Mouse (Mus musculus): ENCODE measurements at regions not wholly inside any gene's neighbourhood (a gene's known extent, or its start where the extent isn't known, plus 50 kb on each side); places are given as distances from the start of the nearest gene placed in this dataset.

GRCm38 (mm10) chr8:128242465-128243251 is 115.7 kb upstream of the Nrp1 start:
- no peak for ATAC-seq (ENCODE audit: low FRiP score)
- 90% methylated on average over 3 of the region's 3 CpGs for WGBS
- Histone ChIP-seq H3K27me3 (ENCODE audit: control insufficient read depth, insufficient read depth, low read length) (no peaks in the 10 kb centered on the region), H3K9me3 (ENCODE audit: control insufficient read depth, low read length) (no peaks in the 10 kb centered on the region), H3K27ac (ENCODE audit: low read depth, low read length) (no peak overlapping the region), H3K4me1 (ENCODE audit: control insufficient read depth, insufficient read depth, low read length) (no peaks in the 10 kb centered on the region), H3K36me3 (ENCODE audit: control insufficient read depth, insufficient read depth, low read length) (no peaks in the 10 kb centered on the region), H3K4me3 (ENCODE audit: low read depth, low read length) (no peak overlapping the region), H3K9ac (ENCODE audit: low read length) (no peak overlapping the region), H3K4me2 (no peak overlapping the region)
- DNase-seq (ENCODE audit: low spot score, missing footprints), result no peak

- Histone ChIP-seq H3K4me2 (no peak overlapping the region), H3K9ac (ENCODE audit: low read length) (no peak overlapping the region), H3K27ac (ENCODE audit: low read depth, low read length) (no peak overlapping the region), H3K4me3 (ENCODE audit: low read depth, low read length) (no peak overlapping the region), H3K27me3 (ENCODE audit: control insufficient read depth, insufficient read depth, low read length) (no peaks in the 10 kb centered on the region), H3K9me3 (ENCODE audit: control insufficient read depth, low read length) (no peaks in the 10 kb centered on the region), H3K36me3 (ENCODE audit: control insufficient read depth, insufficient read depth, low read length) (no peaks in the 10 kb centered on the region), H3K4me1 (ENCODE audit: control insufficient read depth, insufficient read depth, low read length) (no peaks in the 10 kb centered on the region)
- DNase-seq (ENCODE audit: low spot score, missing footprints), result no peak
- WGBS, result 78% methylated on average over 2 of the region's 2 CpGs
- no peak for ATAC-seq (ENCODE audit: low FRiP score)
These were observed 106.7 kb upstream of the Nrp1 start for GRCm38 (mm10) chr8:128251723-128252122.

- no peak for DNase-seq (ENCODE audit: low spot score, missing footprints)
These were observed 97.6 kb upstream of the Nrp1 start for GRCm38 (mm10) chr8:128260836-128261235.

GRCm38 (mm10) chr8:128261367-128261766 is 97.0 kb upstream of the Nrp1 start:
- no peak overlapping the region for H3K9ac ChIP-seq (ENCODE audit: low read length)
- H3K4me2 ChIP-seq, result no peak overlapping the region
- no peaks in the 10 kb centered on the region for H3K36me3 ChIP-seq (ENCODE audit: control insufficient read depth, insufficient read depth, low read length)
- no peaks in the 10 kb centered on the region for H3K27me3 ChIP-seq (ENCODE audit: control insufficient read depth, insufficient read depth, low read length)
- H3K27ac ChIP-seq (ENCODE audit: low read depth, low read length), result no peak overlapping the region
- ATAC-seq (ENCODE audit: low FRiP score) (no peak), DNase-seq (ENCODE audit: low spot score, missing footprints) (no peak)
- WGBS, result 92% methylated on average over 3 of the region's 3 CpGs
- H3K4me1 ChIP-seq (ENCODE audit: control insufficient read depth, insufficient read depth, low read length), result peaks cover 10% of the 10 kb centered on the region; the same call in 1 of the 2 replicates
- H3K9me3 ChIP-seq (ENCODE audit: control insufficient read depth, low read length), result no peaks in the 10 kb centered on the region
- H3K4me3 ChIP-seq (ENCODE audit: low read depth, low read length), result no peak overlapping the region

More at GRCm38 (mm10) chr8:128260836-128261235, 97.6 kb upstream of the Nrp1 start:
- H3K4me2 ChIP-seq, result no peak overlapping the region
- H3K4me1 ChIP-seq (ENCODE audit: control insufficient read depth, insufficient read depth, low read length), result peaks cover 10% of the 10 kb centered on the region; the same call in 1 of the 2 replicates
- no peak overlapping the region for H3K27ac ChIP-seq (ENCODE audit: low read depth, low read length)
- no peak overlapping the region for H3K9ac ChIP-seq (ENCODE audit: low read length)
- H3K27me3 ChIP-seq (ENCODE audit: control insufficient read depth, insufficient read depth, low read length), result no peaks in the 10 kb centered on the region
- ATAC-seq (ENCODE audit: low FRiP score), result no peak
- H3K36me3 ChIP-seq (ENCODE audit: control insufficient read depth, insufficient read depth, low read length), result no peaks in the 10 kb centered on the region
- 89% methylated on average over 3 of the region's 3 CpGs for WGBS
- no peak overlapping the region for H3K4me3 ChIP-seq (ENCODE audit: low read depth, low read length)
- H3K9me3 ChIP-seq (ENCODE audit: control insufficient read depth, low read length), result no peaks in the 10 kb centered on the region

GRCm38 (mm10) chr8:128263251-128263947 is 95.0 kb upstream of the Nrp1 start:
- peak; percentile 85 for ATAC-seq (ENCODE audit: low FRiP score)
- peaks cover 10% of the 10 kb centered on the region; the same call in 1 of the 2 replicates for H3K4me1 ChIP-seq (ENCODE audit: control insufficient read depth, insufficient read depth, low read length)
- no peaks in the 10 kb centered on the region for H3K27me3 ChIP-seq (ENCODE audit: control insufficient read depth, insufficient read depth, low read length)
- no peak overlapping the region for H3K4me2 ChIP-seq
- 40% methylated on average over 9 of the region's 9 CpGs for WGBS
- no peaks in the 10 kb centered on the region for H3K9me3 ChIP-seq (ENCODE audit: control insufficient read depth, low read length)
- no peaks in the 10 kb centered on the region for H3K36me3 ChIP-seq (ENCODE audit: control insufficient read depth, insufficient read depth, low read length)
- H3K27ac ChIP-seq (ENCODE audit: low read depth, low read length), result no peak overlapping the region
- DNase-seq (ENCODE audit: low spot score, missing footprints), result peak; percentile 86
- no peak overlapping the region for H3K9ac ChIP-seq (ENCODE audit: low read length)
- H3K4me3 ChIP-seq (ENCODE audit: low read depth, low read length), result no peak overlapping the region

GRCm38 (mm10) chr8:128267261-128267660 is 91.1 kb upstream of the Nrp1 start:
- Histone ChIP-seq H3K4me1 (ENCODE audit: control insufficient read depth, insufficient read depth, low read length) (peaks cover 10% of the 10 kb centered on the region; the same call in 1 of the 2 replicates), H3K9ac (ENCODE audit: low read length) (no peak overlapping the region), H3K27me3 (ENCODE audit: control insufficient read depth, insufficient read depth, low read length) (no peaks in the 10 kb centered on the region), H3K27ac (ENCODE audit: low read depth, low read length) (no peak overlapping the region), H3K36me3 (ENCODE audit: control insufficient read depth, insufficient read depth, low read length) (no peaks in the 10 kb centered on the region), H3K4me3 (ENCODE audit: low read depth, low read length) (no peak overlapping the region), H3K4me2 (no peak overlapping the region), H3K9me3 (ENCODE audit: control insufficient read depth, low read length) (no peaks in the 10 kb centered on the region)
- WGBS, result 70% methylated on average over 4 of the region's 4 CpGs
- no peak for ATAC-seq (ENCODE audit: low FRiP score)
- peak; percentile 80 for DNase-seq (ENCODE audit: low spot score, missing footprints)

GRCm38 (mm10) chr8:128268010-128268409 is 90.4 kb upstream of the Nrp1 start:
- Histone ChIP-seq H3K27ac (ENCODE audit: low read depth, low read length) (no peak overlapping the region), H3K4me1 (ENCODE audit: control insufficient read depth, insufficient read depth, low read length) (peaks cover 14% of the 10 kb centered on the region)
- WGBS, result 88% methylated on average over 3 of the region's 3 CpGs

GRCm38 (mm10) chr8:128269546-128269945 is 88.9 kb upstream of the Nrp1 start:
- H3K9me3 ChIP-seq (ENCODE audit: control insufficient read depth, low read length), result no peaks in the 10 kb centered on the region
- DNase-seq (ENCODE audit: low spot score, missing footprints), result peak; percentile 51
- no peak for ATAC-seq (ENCODE audit: low FRiP score)
- 85% methylated on average over 1 of the region's 1 CpGs for WGBS
- no peaks in the 10 kb centered on the region for H3K36me3 ChIP-seq (ENCODE audit: control insufficient read depth, insufficient read depth, low read length)
- no peak overlapping the region for H3K4me2 ChIP-seq
- H3K27me3 ChIP-seq (ENCODE audit: control insufficient read depth, insufficient read depth, low read length), result no peaks in the 10 kb centered on the region
- H3K9ac ChIP-seq (ENCODE audit: low read length), result no peak overlapping the region
- H3K4me1 ChIP-seq (ENCODE audit: control insufficient read depth, insufficient read depth, low read length), result peaks cover 6% of the 10 kb centered on the region
- H3K27ac ChIP-seq (ENCODE audit: low read depth, low read length), result no peak overlapping the region
- H3K4me3 ChIP-seq (ENCODE audit: low read depth, low read length), result no peak overlapping the region

More at GRCm38 (mm10) chr8:128268010-128268409, 90.4 kb upstream of the Nrp1 start:
- H3K36me3 ChIP-seq (ENCODE audit: control insufficient read depth, insufficient read depth, low read length), result no peaks in the 10 kb centered on the region
- H3K9me3 ChIP-seq (ENCODE audit: control insufficient read depth, low read length), result no peaks in the 10 kb centered on the region
- H3K4me2 ChIP-seq, result no peak overlapping the region
- no peak for DNase-seq (ENCODE audit: low spot score, missing footprints)
- no peak for ATAC-seq (ENCODE audit: low FRiP score)
- no peak overlapping the region for H3K9ac ChIP-seq (ENCODE audit: low read length)
- no peak overlapping the region for H3K4me3 ChIP-seq (ENCODE audit: low read depth, low read length)
- no peaks in the 10 kb centered on the region for H3K27me3 ChIP-seq (ENCODE audit: control insufficient read depth, insufficient read depth, low read length)

- no peaks in the 10 kb centered on the region for H3K9me3 ChIP-seq (ENCODE audit: control insufficient read depth, low read length)
- no peak overlapping the region for H3K27ac ChIP-seq (ENCODE audit: low read depth, low read length)
- H3K4me3 ChIP-seq (ENCODE audit: low read depth, low read length), result no peak overlapping the region
- H3K27me3 ChIP-seq (ENCODE audit: control insufficient read depth, insufficient read depth, low read length), result no peaks in the 10 kb centered on the region
- no peaks in the 10 kb centered on the region for H3K36me3 ChIP-seq (ENCODE audit: control insufficient read depth, insufficient read depth, low read length)
- H3K4me2 ChIP-seq, result no peak overlapping the region
- DNase-seq (ENCODE audit: low spot score, missing footprints), result peak; percentile 79
- WGBS, result 33% methylated on average over 3 of the region's 3 CpGs
- H3K4me1 ChIP-seq (ENCODE audit: control insufficient read depth, insufficient read depth, low read length), result peaks cover 6% of the 10 kb centered on the region
- peak; percentile 16; the same call in 1 of the 2 replicates for ATAC-seq (ENCODE audit: low FRiP score)
- peak overlapping the region; percentile 22; the same call in 1 of the 2 replicates for H3K9ac ChIP-seq (ENCODE audit: low read length)
These were observed 85.5 kb upstream of the Nrp1 start for GRCm38 (mm10) chr8:128272866-128273344.
